Mouse (Mus musculus) thymus, adult 2 months (tissue): ENCODE measurements around the gene Klrd1.
"Not testable (repeated sequence)": the region's sequence is repeated elsewhere in the genome, so short reads cannot be mapped to it uniquely, and the experiment has no call there.

Experiments
- CTCF ChIP-seq: fragments of 200-500 bp; IDR thresholded peaks from 2 replicates; pipeline ENCODE4 v1.5.1; 2012; ENCODE audit warnings: mild to moderate bottlenecking, control low read depth, low read length, moderate library complexity, borderline replicate concordance; ENCODE audit not compliant: control insufficient read depth, poor library complexity, insufficient read depth; ENCODE audit errors: extremely low read depth
- POLR2A ChIP-seq: fragments of 200-500 bp; IDR thresholded peaks from 2 replicates; pipeline ENCODE4 v1.6.1; 2012; ENCODE audit warnings: mild to moderate bottlenecking, low read length, control low read depth, moderate library complexity; ENCODE audit not compliant: control insufficient read depth, poor library complexity, insufficient read depth; ENCODE audit errors: extremely low read depth

- not testable (repeated sequence) for TF ChIP-seq CTCF, POLR2A
Observed at GRCm38 (mm10) chr6:129643237-129643636, 51.7 kb downstream of the Klrd1 start, which contains the start of gene Klrc3.
